Mouse (Mus musculus): Measurements from ENCODE around the gene Sbf2. TPM values are rescaled to one million over a fixed set of nuclear protein-coding genes. Genes with fewer than 3 reads are reported as not detected.

Gene Sbf2
- polyA plus RNA-seq, 1 experiment from 2014 or later = 38.4 TPM

GRCm38 (mm10) chr7:110317412-110317811, 297.3 kb downstream of the Sbf2 start:
- no peak overlapping the region for H3K4me3 ChIP-seq (ENCODE audit: control insufficient read depth in 1 of 2, insufficient read depth in 1 of 2, low read depth in 1 of 2, low read length in 2 of 2)
- H3K9ac ChIP-seq (ENCODE audit: low read length) = no peak overlapping the region
- 95% methylated on average over 4 of the region's 4 CpGs for WGBS
- no peak overlapping the region for H3K27ac ChIP-seq (replicated peaks in 1 of 2; ENCODE audit: control insufficient read depth in 1 of 2, insufficient read depth in 1 of 2, low read depth in 2 of 2, low read length in 2 of 2)
- peaks cover 77% of the 10 kb centered on the region for H3K36me3 ChIP-seq (ENCODE audit: control insufficient read depth, insufficient read depth, low read length)
- no peak for ATAC-seq (ENCODE audit: insufficient number of reproducible peaks, insufficient read depth, low FRiP score, low read depth)
- no peak overlapping the region for H3K4me2 ChIP-seq (ENCODE audit: low read length)
- H3K9me3 ChIP-seq (ENCODE audit: control insufficient read depth, low read length) = peaks cover 7% of the 10 kb centered on the region; the same call in 1 of the 2 replicates
- peaks cover 4 to 7% of the 10 kb centered on the region in 2 experiments; a peak in 3 of 4 replicates for H3K4me1 ChIP-seq (ENCODE audit: control insufficient read depth in 2 of 2, insufficient read depth in 2 of 2, low read length in 2 of 2)
- no peaks in the 10 kb centered on the region for H3K27me3 ChIP-seq (ENCODE audit: control insufficient read depth, insufficient read depth, low read length)

DNA sequence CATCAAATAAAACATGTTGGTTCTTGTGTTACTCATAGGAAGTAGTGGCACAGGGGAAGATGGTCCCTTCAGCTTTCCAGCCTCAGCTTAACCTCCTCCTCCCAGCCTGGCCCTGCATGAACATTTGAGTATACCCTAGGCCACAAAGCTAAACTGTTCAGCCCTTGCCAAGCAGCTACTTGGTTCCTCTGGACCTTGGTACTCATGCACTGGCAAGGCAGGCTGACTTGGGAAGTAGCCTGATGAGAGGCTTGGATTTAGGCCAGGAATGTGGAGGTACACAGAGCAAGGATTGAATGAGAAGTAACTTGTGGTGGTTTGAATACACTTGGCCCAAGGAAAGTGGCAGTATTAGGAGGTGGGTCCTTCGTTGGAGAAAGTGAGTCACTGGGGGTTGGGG, 299.4 kb downstream of the Sbf2 start:
- Histone ChIP-seq H3K9ac (ENCODE audit: low read length) (no peak overlapping the region), H3K4me1 (ENCODE audit: control insufficient read depth in 2 of 2, insufficient read depth in 2 of 2, low read length in 2 of 2) (peaks cover 4 to 7% of the 10 kb centered on the region in 2 experiments; a peak in 3 of 4 replicates), H3K36me3 (ENCODE audit: control insufficient read depth, insufficient read depth, low read length) (peaks cover 79% of the 10 kb centered on the region), H3K27ac (replicated peaks in 1 of 2; ENCODE audit: control insufficient read depth in 1 of 2, insufficient read depth in 1 of 2, low read depth in 2 of 2, low read length in 2 of 2) (no peak overlapping the region), H3K4me2 (ENCODE audit: low read length) (no peak overlapping the region), H3K9me3 (ENCODE audit: control insufficient read depth, low read length) (peaks cover 7% of the 10 kb centered on the region; the same call in 1 of the 2 replicates), H3K4me3 (ENCODE audit: control insufficient read depth in 1 of 2, insufficient read depth in 1 of 2, low read depth in 1 of 2, low read length in 2 of 2) (no peak overlapping the region), H3K27me3 (ENCODE audit: control insufficient read depth, insufficient read depth, low read length) (no peaks in the 10 kb centered on the region)
- ATAC-seq (ENCODE audit: insufficient number of reproducible peaks, insufficient read depth, low FRiP score, low read depth) = no peak
- 94% methylated on average over 1 of the region's 1 CpGs for WGBS

DNA sequence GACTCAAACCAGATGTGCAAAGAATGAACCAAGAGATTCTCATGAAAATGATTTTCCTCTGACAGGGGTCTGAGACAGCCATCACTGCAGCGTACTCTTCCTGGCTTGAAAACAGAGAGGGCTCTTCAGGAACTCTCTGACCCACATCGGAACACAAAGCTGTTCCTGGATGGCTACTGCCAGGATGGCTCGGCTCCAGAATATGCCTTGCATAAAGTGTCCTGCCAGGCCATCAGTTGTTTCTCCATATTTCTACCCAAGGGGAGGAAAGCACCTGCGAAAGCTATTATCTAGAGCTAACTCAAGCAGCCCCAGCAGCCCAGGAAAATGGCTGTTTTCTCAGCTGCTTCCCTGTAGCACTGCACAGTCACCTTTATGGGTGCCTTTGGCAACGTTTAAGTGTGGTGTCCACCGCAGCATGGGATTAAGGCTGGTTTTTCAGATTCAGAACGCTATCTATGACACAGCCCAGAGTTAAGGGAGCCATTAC, 300.3 kb downstream of the Sbf2 start:
- Histone ChIP-seq H3K9ac (ENCODE audit: low read length) (no peak overlapping the region), H3K27ac (replicated peaks in 1 of 2; ENCODE audit: control insufficient read depth in 1 of 2, insufficient read depth in 1 of 2, low read depth in 2 of 2, low read length in 2 of 2) (no peak overlapping the region), H3K4me2 (ENCODE audit: low read length) (no peak overlapping the region), H3K36me3 (ENCODE audit: control insufficient read depth, insufficient read depth, low read length) (peaks cover 83% of the 10 kb centered on the region), H3K9me3 (ENCODE audit: control insufficient read depth, low read length) (peaks cover 7% of the 10 kb centered on the region; the same call in 1 of the 2 replicates), H3K4me1 (ENCODE audit: control insufficient read depth in 2 of 2, insufficient read depth in 2 of 2, low read length in 2 of 2) (peaks cover 0 to 4% of the 10 kb centered on the region in 2 experiments; a peak in 1 of 4 replicates), H3K4me3 (ENCODE audit: control insufficient read depth in 1 of 2, insufficient read depth in 1 of 2, low read depth in 1 of 2, low read length in 2 of 2) (no peak overlapping the region), H3K27me3 (ENCODE audit: control insufficient read depth, insufficient read depth, low read length) (no peaks in the 10 kb centered on the region)
- 93% methylated on average over 7 of the region's 7 CpGs for WGBS
- ATAC-seq (ENCODE audit: insufficient number of reproducible peaks, insufficient read depth, low FRiP score, low read depth) = no peak

GRCm38 (mm10) chr7:110313392-110314055, 301.2 kb downstream of the Sbf2 start:
- WGBS = 90% methylated on average over 9 of the region's 9 CpGs
- H3K4me1 ChIP-seq (ENCODE audit: control insufficient read depth in 2 of 2, insufficient read depth in 2 of 2, low read length in 2 of 2) = no peaks in the 10 kb centered on the region

DNA sequence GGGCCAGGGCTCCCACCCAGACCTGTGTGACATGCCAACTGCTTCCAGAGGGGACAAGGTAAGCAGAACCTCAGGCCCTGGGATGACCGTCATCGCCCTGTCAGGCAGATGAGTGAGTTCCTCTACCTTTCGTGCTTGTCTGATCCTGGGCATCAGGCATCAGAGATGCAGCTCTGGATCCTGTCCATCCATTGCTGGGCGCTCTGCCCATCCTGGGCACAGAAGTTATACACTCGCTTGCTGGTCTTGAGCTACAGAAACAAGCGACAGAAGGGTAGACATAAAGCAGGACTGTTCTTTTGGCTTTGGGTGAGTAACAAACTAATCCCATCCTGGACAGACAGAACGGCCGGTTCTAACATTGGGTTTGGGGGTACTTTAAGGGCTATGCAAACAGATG, 305.5 kb downstream of the Sbf2 start:
- whole genome bisulfite sequencing = 94% methylated on average over 8 of the region's 8 CpGs

More at GRCm38 (mm10) chr7:110313392-110314055, 301.2 kb downstream of the Sbf2 start:
- Histone ChIP-seq H3K4me3 (ENCODE audit: control insufficient read depth in 1 of 2, insufficient read depth in 1 of 2, low read depth in 1 of 2, low read length in 2 of 2) (no peak overlapping the region), H3K9me3 (ENCODE audit: control insufficient read depth, low read length) (peaks cover 7% of the 10 kb centered on the region; the same call in 1 of the 2 replicates), H3K27me3 (ENCODE audit: control insufficient read depth, insufficient read depth, low read length) (no peaks in the 10 kb centered on the region), H3K27ac (replicated peaks in 1 of 2; ENCODE audit: control insufficient read depth in 1 of 2, insufficient read depth in 1 of 2, low read depth in 2 of 2, low read length in 2 of 2) (no peak overlapping the region), H3K4me2 (ENCODE audit: low read length) (no peak overlapping the region), H3K36me3 (ENCODE audit: control insufficient read depth, insufficient read depth, low read length) (peaks cover 92% of the 10 kb centered on the region), H3K9ac (ENCODE audit: low read length) (no peak overlapping the region)
- ATAC-seq (ENCODE audit: insufficient number of reproducible peaks, insufficient read depth, low FRiP score, low read depth) = no peak

GRCm38 (mm10) chr7:110307741-110308140, 307.0 kb downstream of the Sbf2 start:
- 90% methylated on average over 11 of the region's 11 CpGs for WGBS
- H3K36me3 ChIP-seq (ENCODE audit: control insufficient read depth, insufficient read depth, low read length) = peaks cover 63% of the 10 kb centered on the region
- H3K9me3 ChIP-seq (ENCODE audit: control insufficient read depth, low read length) = no peaks in the 10 kb centered on the region
- no peak overlapping the region for H3K9ac ChIP-seq (ENCODE audit: low read length)
- ATAC-seq (ENCODE audit: insufficient number of reproducible peaks, insufficient read depth, low FRiP score, low read depth) = no peak
- no peak overlapping the region for H3K4me2 ChIP-seq (ENCODE audit: low read length)
- H3K4me3 ChIP-seq (ENCODE audit: control insufficient read depth in 1 of 2, insufficient read depth in 1 of 2, low read depth in 1 of 2, low read length in 2 of 2) = no peak overlapping the region
- no peaks in the 10 kb centered on the region for H3K4me1 ChIP-seq (ENCODE audit: control insufficient read depth in 2 of 2, insufficient read depth in 2 of 2, low read length in 2 of 2)
- no peak overlapping the region for H3K27ac ChIP-seq (replicated peaks in 1 of 2; ENCODE audit: control insufficient read depth in 1 of 2, insufficient read depth in 1 of 2, low read depth in 2 of 2, low read length in 2 of 2)
- no peaks in the 10 kb centered on the region for H3K27me3 ChIP-seq (ENCODE audit: control insufficient read depth, insufficient read depth, low read length)

More for the DNA sequence above, 305.5 kb downstream of the Sbf2 start:
- Histone ChIP-seq H3K4me2 (ENCODE audit: low read length) (no peak overlapping the region), H3K4me3 (ENCODE audit: control insufficient read depth in 1 of 2, insufficient read depth in 1 of 2, low read depth in 1 of 2, low read length in 2 of 2) (no peak overlapping the region), H3K36me3 (ENCODE audit: control insufficient read depth, insufficient read depth, low read length) (peaks cover 78% of the 10 kb centered on the region), H3K4me1 (ENCODE audit: control insufficient read depth in 2 of 2, insufficient read depth in 2 of 2, low read length in 2 of 2) (no peaks in the 10 kb centered on the region), H3K27ac (replicated peaks in 1 of 2; ENCODE audit: control insufficient read depth in 1 of 2, insufficient read depth in 1 of 2, low read depth in 2 of 2, low read length in 2 of 2) (no peak overlapping the region), H3K27me3 (ENCODE audit: control insufficient read depth, insufficient read depth, low read length) (no peaks in the 10 kb centered on the region), H3K9me3 (ENCODE audit: control insufficient read depth, low read length) (no peaks in the 10 kb centered on the region), H3K9ac (ENCODE audit: low read length) (no peak overlapping the region)
- no peak for ATAC-seq (ENCODE audit: insufficient number of reproducible peaks, insufficient read depth, low FRiP score, low read depth)

GRCm38 (mm10) chr7:110306281-110306680, 308.4 kb downstream of the Sbf2 start:
- Histone ChIP-seq H3K27ac (replicated peaks in 1 of 2; ENCODE audit: control insufficient read depth in 1 of 2, insufficient read depth in 1 of 2, low read depth in 2 of 2, low read length in 2 of 2) (no peak overlapping the region), H3K9me3 (ENCODE audit: control insufficient read depth, low read length) (no peaks in the 10 kb centered on the region), H3K4me2 (ENCODE audit: low read length) (no peak overlapping the region), H3K4me1 (ENCODE audit: control insufficient read depth in 2 of 2, insufficient read depth in 2 of 2, low read length in 2 of 2) (no peaks in the 10 kb centered on the region), H3K27me3 (ENCODE audit: control insufficient read depth, insufficient read depth, low read length) (no peaks in the 10 kb centered on the region), H3K4me3 (ENCODE audit: control insufficient read depth in 1 of 2, insufficient read depth in 1 of 2, low read depth in 1 of 2, low read length in 2 of 2) (no peak overlapping the region), H3K9ac (ENCODE audit: low read length) (no peak overlapping the region), H3K36me3 (ENCODE audit: control insufficient read depth, insufficient read depth, low read length) (peaks cover 49% of the 10 kb centered on the region)
- WGBS = 53% methylated on average over 5 of the region's 5 CpGs
- no peak for ATAC-seq (ENCODE audit: insufficient number of reproducible peaks, insufficient read depth, low FRiP score, low read depth)

Measured in heart, embryonic 14.5 days (tissue).